Mouse (Mus musculus) thymus, adult 2 months (tissue): ENCODE measurements around the gene Zcrb1. TPM values are rescaled to one million over a fixed set of nuclear protein-coding genes. Genes with fewer than 3 reads are reported as not detected.

Experiments used
- DNase-seq: peaks from one replicate; pipeline ENCODE4 v3.0.0; 2021
- H3K27ac ChIP-seq: fragments of 200-500 bp; 2 replicates; pipeline ENCODE4 v1.5.1; 2012; ENCODE audit warnings: low read length, control low read depth; ENCODE audit not compliant: control insufficient read depth, insufficient read depth
- H3K27me3 ChIP-seq: fragments of 200-500 bp; 2 replicates; pipeline ENCODE4 v1.6.1; 2012; ENCODE audit warnings: mild to moderate bottlenecking, low read length, moderate library complexity, mixed read lengths; ENCODE audit not compliant: control insufficient read depth, insufficient read depth
- H3K36me3 ChIP-seq: fragments of 200-500 bp; 2 replicates; pipeline ENCODE4 v1.6.1; 2012; ENCODE audit warnings: mild to moderate bottlenecking, low read length, moderate library complexity; ENCODE audit not compliant: control insufficient read depth, insufficient read depth
- H3K4me1 ChIP-seq: fragments of 200-500 bp; replicated peaks from 2 replicates; pipeline ENCODE4 v1.6.1; 2012; ENCODE audit warnings: low read length; ENCODE audit not compliant: control insufficient read depth, insufficient read depth
- H3K4me3 ChIP-seq: fragments of 200-500 bp; 2 replicates; pipeline ENCODE4 v1.5.1; 2012; ENCODE audit warnings: mild to moderate bottlenecking, low read length, control low read depth, moderate library complexity; ENCODE audit not compliant: control insufficient read depth, insufficient read depth
- CTCF ChIP-seq: fragments of 200-500 bp; IDR thresholded peaks from 2 replicates; pipeline ENCODE4 v1.5.1; 2012; ENCODE audit warnings: mild to moderate bottlenecking, control low read depth, low read length, moderate library complexity, borderline replicate concordance; ENCODE audit not compliant: control insufficient read depth, poor library complexity, insufficient read depth; ENCODE audit errors: extremely low read depth
- POLR2A ChIP-seq: fragments of 200-500 bp; IDR thresholded peaks from 2 replicates; pipeline ENCODE4 v1.6.1; 2012; ENCODE audit warnings: mild to moderate bottlenecking, low read length, control low read depth, moderate library complexity; ENCODE audit not compliant: control insufficient read depth, poor library complexity, insufficient read depth; ENCODE audit errors: extremely low read depth
- WGBS: fragments of 180-500 bp; shearing (Covaris S2); methylation state at CpG from one replicate; pipeline ENCODE4 v1.1.7; 2018; 5-methylcytosine and 5-hydroxymethylcytosine counted together
- polyA plus RNA-seq: library from polyadenylated mRNA; depleted of rRNA; stranded (reverse); fragments of >200 nt; gene quantifications from 2 replicates; pipeline ENCODE4 v1.2.3, GENCODE M21; 2012; rRNA removed

Gene Zcrb1
- polyA plus RNA-seq: 25.5 TPM in 2 replicates

GRCm38 (mm10) chr15:93397826-93398698 is at the start of gene Zcrb1, which contains the start of gene Pphln1:
Zcrb1 (minus strand) TSS chr15:93398334.
Pphln1 (plus strand) TSS chr15:93398350.
- DNase-seq: peak; percentile 90
- WGBS: under 1% methylated on average over 100 of the region's 100 CpGs
- peaks cover 11% of the 10 kb centered on the region for H3K4me1 ChIP-seq
- no peaks in the 10 kb centered on the region for H3K27me3 ChIP-seq
- peak within 1 kb of the TSS; percentile 74 for H3K4me3 ChIP-seq
- H3K27ac ChIP-seq: peak within 1 kb of the TSS; percentile 41; the same call in 1 of the 2 replicates
- peaks cover under 1% of the 10 kb centered on the region; the same call in 1 of the 2 replicates for H3K36me3 ChIP-seq
- TF ChIP-seq CTCF (no peak; the same call in 1 of the 2 replicates), POLR2A (peak; percentile 67; the same call in 1 of the 2 replicates)

DNA sequence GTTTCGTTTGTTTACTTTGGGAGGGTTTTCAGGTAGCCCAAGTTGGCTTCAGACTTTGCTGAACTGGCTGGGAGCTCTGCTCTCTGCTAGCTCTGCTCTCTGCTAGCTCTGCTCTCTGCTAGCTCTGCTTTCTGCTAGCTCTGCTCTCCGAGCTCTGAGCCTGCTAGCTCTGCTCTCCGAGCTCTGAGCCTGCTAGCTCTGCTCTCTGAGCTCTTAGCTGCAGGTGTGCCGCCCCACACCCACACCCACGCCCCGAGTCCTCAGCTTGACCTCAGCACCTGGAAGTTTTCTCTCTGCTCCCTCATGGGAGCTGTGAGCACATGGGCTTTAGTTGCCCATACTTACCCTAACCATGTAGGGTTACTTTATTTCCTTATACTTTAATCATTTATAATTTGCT is 45.5 kb upstream of the Zcrb1 start:
- WGBS: 38% methylated on average over 6 of the region's 6 CpGs
- peak; percentile 40 for DNase-seq
- TF ChIP-seq CTCF: no peak
- TF ChIP-seq POLR2A: no peak
- H3K4me1 ChIP-seq: peaks cover 4% of the 10 kb centered on the region; the same call in 1 of the 2 replicates
- no peak overlapping the region for H3K4me3 ChIP-seq
- H3K36me3 ChIP-seq: peaks cover 10% of the 10 kb centered on the region
- H3K27ac ChIP-seq: peak overlapping the region; percentile 9; the same call in 1 of the 2 replicates
- H3K27me3 ChIP-seq: no peaks in the 10 kb centered on the region

DNA sequence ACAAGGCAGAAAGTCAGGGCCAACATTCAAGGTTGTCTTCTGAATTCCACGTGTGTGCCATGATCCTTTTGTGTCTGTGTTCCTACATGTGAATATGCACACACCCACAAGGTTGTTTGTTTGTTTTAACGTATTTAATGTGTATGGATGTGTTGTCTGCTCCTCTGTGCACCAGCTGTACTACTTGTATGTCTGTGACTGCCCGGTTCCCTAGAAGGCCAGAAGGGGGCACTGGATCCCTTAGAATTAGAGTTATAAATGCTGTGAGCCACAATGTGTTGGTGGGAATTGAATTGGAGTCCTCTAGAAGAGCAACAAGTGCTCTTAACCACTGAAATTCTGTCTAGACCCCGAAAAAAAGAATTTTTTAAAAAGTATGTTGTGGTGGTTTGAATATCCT is 44.1 kb upstream of the Zcrb1 start:
- DNase-seq: peak; percentile 10
- TF ChIP-seq CTCF (no peak), POLR2A (no peak)
- no peak overlapping the region for H3K4me3 ChIP-seq
- peaks cover 10% of the 10 kb centered on the region for H3K36me3 ChIP-seq
- peaks cover 4% of the 10 kb centered on the region; the same call in 1 of the 2 replicates for H3K4me1 ChIP-seq
- H3K27me3 ChIP-seq: no peaks in the 10 kb centered on the region
- WGBS: 94% methylated on average over 4 of the region's 4 CpGs
- no peak overlapping the region for H3K27ac ChIP-seq

DNA sequence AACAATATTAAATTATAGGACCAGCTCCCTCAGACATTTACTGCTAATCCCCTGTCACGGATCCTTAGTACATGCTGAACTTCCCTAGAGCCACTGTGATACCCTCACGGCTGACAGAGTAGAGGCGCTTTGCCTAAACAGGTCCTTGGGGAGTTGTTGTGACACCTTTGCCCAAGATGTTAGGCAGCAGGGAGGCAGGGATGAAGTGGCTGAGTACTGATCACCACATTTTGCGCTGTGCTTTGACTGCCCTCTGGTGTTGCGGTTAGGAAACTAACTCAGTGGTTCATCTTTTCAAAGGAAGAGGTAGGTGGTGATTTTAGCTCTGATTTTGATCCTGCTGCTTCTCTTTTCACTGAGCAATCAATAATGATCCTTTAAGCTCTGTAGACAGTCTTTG is 40.5 kb upstream of the Zcrb1 start:
- H3K4me3 ChIP-seq: no peak overlapping the region
- H3K4me1 ChIP-seq: peaks cover 4% of the 10 kb centered on the region; the same call in 1 of the 2 replicates
- peak; percentile 67 for DNase-seq
- H3K27ac ChIP-seq: no peak overlapping the region
- 70% methylated on average over 5 of the region's 5 CpGs for WGBS
- no peaks in the 10 kb centered on the region for H3K27me3 ChIP-seq
- H3K36me3 ChIP-seq: peaks cover 10% of the 10 kb centered on the region
- no peak for TF ChIP-seq CTCF
- no peak for TF ChIP-seq POLR2A

- Histone ChIP-seq H3K4me3 (no peak overlapping the region), H3K4me1 (no peaks in the 10 kb centered on the region), H3K27me3 (no peaks in the 10 kb centered on the region), H3K36me3 (no peaks in the 10 kb centered on the region; the same call in 1 of the 2 replicates), H3K27ac (no peak overlapping the region)
- 96% methylated on average over 12 of the region's 12 CpGs for WGBS
- TF ChIP-seq POLR2A (no peak), CTCF (no peak)
- DNase-seq: no peak
These were observed 37.9 kb upstream of the Zcrb1 start for GRCm38 (mm10) chr15:93435998-93436397.

GRCm38 (mm10) chr15:93433811-93434210 is 35.7 kb upstream of the Zcrb1 start:
- no peaks in the 10 kb centered on the region for H3K36me3 ChIP-seq
- 92% methylated on average over 11 of the region's 11 CpGs for WGBS
- no peak for DNase-seq
- H3K27me3 ChIP-seq: no peaks in the 10 kb centered on the region
- TF ChIP-seq CTCF (no peak), POLR2A (no peak)
- no peak overlapping the region for H3K4me3 ChIP-seq
- H3K27ac ChIP-seq: no peak overlapping the region
- no peaks in the 10 kb centered on the region for H3K4me1 ChIP-seq

DNA sequence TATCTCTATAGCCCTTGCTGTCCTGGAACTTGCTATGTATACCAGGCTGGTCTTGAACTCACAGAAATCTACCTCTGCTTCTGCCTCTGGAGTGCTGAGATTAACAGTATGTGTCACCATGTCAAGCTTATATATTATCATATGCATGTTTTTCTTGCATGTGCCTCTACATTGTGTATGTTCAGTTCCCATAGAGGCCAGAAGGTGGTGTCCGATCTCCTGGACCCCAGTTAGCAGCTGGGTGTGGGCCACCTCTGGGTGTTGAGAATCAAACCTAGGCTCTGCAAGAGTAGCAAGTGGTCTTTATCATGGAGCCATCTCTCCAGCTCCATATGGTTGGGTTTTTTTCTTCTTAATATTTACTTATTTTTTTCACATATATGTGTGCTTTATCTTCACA is 24.4 kb upstream of the Zcrb1 start:
- DNase-seq: no peak
- 100% methylated on average over 1 of the region's 1 CpGs for WGBS
- TF ChIP-seq POLR2A (no peak), CTCF (no peak)
- no peak overlapping the region for H3K4me3 ChIP-seq
- no peaks in the 10 kb centered on the region for H3K4me1 ChIP-seq
- peaks cover 13% of the 10 kb centered on the region; the same call in 1 of the 2 replicates for H3K36me3 ChIP-seq
- H3K27me3 ChIP-seq: no peaks in the 10 kb centered on the region
- H3K27ac ChIP-seq: no peak overlapping the region
